Mouse (Mus musculus): ENCODE measurements around the gene Scamp2. TPM values are rescaled to one million over a fixed set of nuclear protein-coding genes. Genes with fewer than 3 reads are reported as not detected.

The Scamp2 gene
- polyA plus RNA-seq, 1 experiment from 2014 or later, result 53.7 TPM

Other genes with a start within 250 kb of the Scamp2 start
- 22.8 and 23.6 TPM in 2 replicates for gene Ppcdc, start 120.8 kb upstream of the Scamp2 start, polyA plus RNA-seq (2015; fragmentation: Nextera tagmentation; extraction: Ambion mirVana)
- gene Scamp5, start 92.9 kb upstream of the Scamp2 start, polyA plus RNA-seq (2015; fragmentation: Nextera tagmentation; extraction: Ambion mirVana), result 65.1 and 67.8 TPM in 2 replicates
- gene Rpp25, start 56.9 kb upstream of the Scamp2 start, polyA plus RNA-seq (2015; fragmentation: Nextera tagmentation; extraction: Ambion mirVana), result 21.0 and 21.9 TPM in 2 replicates
- gene Cox5a, start 39.7 kb upstream of the Scamp2 start, polyA plus RNA-seq (2015; fragmentation: Nextera tagmentation; extraction: Ambion mirVana), result 922 and 997 TPM in 2 replicates
- gene Fam219b, start 23.4 kb upstream of the Scamp2 start, polyA plus RNA-seq (2015; fragmentation: Nextera tagmentation; extraction: Ambion mirVana), result 20.2 and 20.6 TPM in 2 replicates
- 70.8 and 73.1 TPM in 2 replicates for gene Mpi, start 8.2 kb upstream of the Scamp2 start, polyA plus RNA-seq (2015; fragmentation: Nextera tagmentation; extraction: Ambion mirVana)
- 25.9 and 26.5 TPM in 2 replicates for gene Ulk3, start 28.5 kb downstream of the Scamp2 start, polyA plus RNA-seq (2015; fragmentation: Nextera tagmentation; extraction: Ambion mirVana)
- gene Cplx3, start 45.3 kb downstream of the Scamp2 start, polyA plus RNA-seq (2015; fragmentation: Nextera tagmentation; extraction: Ambion mirVana), result not detected in 2 replicates
- gene Lman1l, start 59.8 kb downstream of the Scamp2 start, polyA plus RNA-seq (2015; fragmentation: Nextera tagmentation; extraction: Ambion mirVana), result not detected in 2 replicates
- 43.7 and 43.9 TPM in 2 replicates for gene Csk, start 92.7 kb downstream of the Scamp2 start, polyA plus RNA-seq (2015; fragmentation: Nextera tagmentation; extraction: Ambion mirVana)
- gene Cyp1a2, start 122.8 kb downstream of the Scamp2 start, polyA plus RNA-seq (2015; fragmentation: Nextera tagmentation; extraction: Ambion mirVana), result not detected in 2 replicates
- 0.15 TPM in 1 of 2 replicates, not detected in the other for gene Cyp1a1, start 127.0 kb downstream of the Scamp2 start, polyA plus RNA-seq (2015; fragmentation: Nextera tagmentation; extraction: Ambion mirVana)
- 32.0 and 35.4 TPM in 2 replicates for gene Edc3, start 147.6 kb downstream of the Scamp2 start, polyA plus RNA-seq (2015; fragmentation: Nextera tagmentation; extraction: Ambion mirVana)
- gene Clk3, start 204.9 kb downstream of the Scamp2 start, polyA plus RNA-seq (2015; fragmentation: Nextera tagmentation; extraction: Ambion mirVana), result 68.6 and 76.6 TPM in 2 replicates